Comparison of ENCODE assay signal across 26 mouse cellular contexts in the genomic region with DNA sequence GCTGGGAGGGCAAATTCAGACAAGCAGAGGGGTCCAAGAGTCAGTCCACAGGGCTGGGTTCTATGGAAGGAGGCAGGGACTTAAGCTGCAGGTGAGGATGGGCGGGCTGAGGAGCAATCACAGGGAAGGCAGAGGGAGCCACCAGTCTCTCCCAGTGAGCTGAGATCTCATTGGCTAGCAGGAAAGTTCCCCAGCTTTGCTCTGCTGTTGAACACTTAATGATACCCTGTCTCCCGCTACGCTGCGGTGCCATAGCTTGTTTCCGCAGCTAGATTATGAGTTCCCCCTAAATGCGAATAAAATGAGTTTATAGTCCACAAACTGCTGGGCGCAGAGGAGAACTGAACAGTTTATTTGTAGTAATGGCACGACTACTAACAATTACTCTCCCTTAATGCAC.
DNase-seq lines count a peak whose midpoint lies in the region; ATAC-seq and TF ChIP-seq lines count a peak whose summit lies in the region.
"Had no signal": no experiment of that assay in that cellular context is flagged by ENCODE, and none has a peak within 500 bp of the region (broad histone marks: within the 10 kb centered on the region; RNA-seq: fewer than 3 reads in every experiment).

No protein-coding gene starts in this region.

- H3K4me2 ChIP-seq in hindbrain, embryonic 15.5 days, result no peak overlapping the region
- H3K4me2 ChIP-seq in hindbrain, embryonic 12.5 days (replicated peaks), result no peak overlapping the region
- H3K4me2 ChIP-seq in midbrain, postnatal 0 days (ENCODE audit: low read depth, low read length, poor library complexity, severe bottlenecking), result no peak overlapping the region
- no peak overlapping the region for H3K4me2 ChIP-seq in midbrain, embryonic 13.5 days (replicated peaks)
- H3K4me2 ChIP-seq in neural tube, embryonic 14.5 days (ENCODE audit: low read depth, low read length), result no peak overlapping the region
- H3K4me2 ChIP-seq: forebrain, embryonic 13.5 days; heart, embryonic 12.5 days; heart, embryonic 15.5 days; intestine, embryonic 15.5 days had no signal

- DNase-seq in midbrain, postnatal 0 days (ENCODE audit: low spot score), result peak; percentile 41
- peak; percentile 51 for DNase-seq in brain, adult 2 months (ENCODE audit: low read depth, low spot score)
- DNase-seq in cerebellum, adult 8-10 months, result no peak
- no peak for DNase-seq in left cerebral cortex, adult 8-10 months (ENCODE audit: low spot score in 2 of 2)
- DNase-seq: adrenal gland, postnatal 10 days; adrenal gland, postnatal 36 days; B cell, adult 2 months; cerebellum, adult 11-12 months; cerebellum, adult 9-10 months; cerebellum, postnatal 14 days; gastrocnemius, postnatal 25 days; heart, adult 18-20 months; heart, postnatal 10 days; heart, postnatal 36 days had no signal

- H3K27me3 ChIP-seq in hindbrain, embryonic 15.5 days, result no peaks in the 10 kb centered on the region
- no peaks in the 10 kb centered on the region for H3K27me3 ChIP-seq in hindbrain, embryonic 12.5 days
- no peaks in the 10 kb centered on the region for H3K27me3 ChIP-seq in midbrain, postnatal 0 days (ENCODE audit: insufficient read depth, low read length)
- no peaks in the 10 kb centered on the region for H3K27me3 ChIP-seq in midbrain, embryonic 13.5 days
- no peaks in the 10 kb centered on the region for H3K27me3 ChIP-seq in neural tube, embryonic 14.5 days (ENCODE audit: control insufficient read depth, insufficient read depth, low read length)
- H3K27me3 ChIP-seq: CH12.LX; forebrain, embryonic 13.5 days; heart, embryonic 12.5 days; heart, embryonic 15.5 days; intestine, embryonic 15.5 days; Patski had no signal

- 72% methylated on average over 8 of the region's 8 CpGs for WGBS in hindbrain, embryonic 15.5 days
- WGBS in hindbrain, embryonic 12.5 days, result 85% methylated on average over 8 of the region's 8 CpGs
- 78% methylated on average over 8 of the region's 8 CpGs for WGBS in midbrain, postnatal 0 days
- 87% methylated on average over 8 of the region's 8 CpGs for WGBS in midbrain, embryonic 13.5 days
- 54% methylated on average over 8 of the region's 8 CpGs for WGBS in neural tube, embryonic 14.5 days

- H3K9me3 ChIP-seq in hindbrain, embryonic 15.5 days, result peaks cover 5% of the 10 kb centered on the region; the same call in 1 of the 2 replicates
- no peaks in the 10 kb centered on the region; the same call in 1 of the 2 replicates for H3K9me3 ChIP-seq in hindbrain, embryonic 12.5 days (replicated peaks)
- H3K9me3 ChIP-seq in midbrain, postnatal 0 days (ENCODE audit: low read length), result 0 out of 2 replicates have a peak, but pooled peaks cover 4% of the 10 kb centered on the region
- H3K9me3 ChIP-seq in midbrain, embryonic 13.5 days, result peaks cover 3% of the 10 kb centered on the region; the same call in 1 of the 2 replicates
- H3K9me3 ChIP-seq in neural tube, embryonic 14.5 days (ENCODE audit: control insufficient read depth, low read length), result no peaks in the 10 kb centered on the region
- H3K9me3 ChIP-seq: forebrain, embryonic 10.5 days; intestine, embryonic 15.5 days had no signal

- H3K9ac ChIP-seq in hindbrain, embryonic 15.5 days, result no peak overlapping the region
- no peak overlapping the region for H3K9ac ChIP-seq in hindbrain, embryonic 12.5 days
- no peak overlapping the region for H3K9ac ChIP-seq in midbrain, postnatal 0 days (replicated peaks; ENCODE audit: low read length, poor library complexity, severe bottlenecking)
- H3K9ac ChIP-seq in midbrain, embryonic 13.5 days (replicated peaks), result no peak overlapping the region
- no peak overlapping the region for H3K9ac ChIP-seq in neural tube, embryonic 14.5 days (replicated peaks; ENCODE audit: low read depth, low read length)
- H3K9ac ChIP-seq: forebrain, embryonic 13.5 days; heart, embryonic 12.5 days; heart, embryonic 15.5 days; intestine, embryonic 15.5 days had no signal

- peak overlapping the region; percentile 31; the same call in 1 of the 2 replicates for H3K27ac ChIP-seq in hindbrain, embryonic 15.5 days (replicated peaks)
- no peak overlapping the region for H3K27ac ChIP-seq in hindbrain, embryonic 12.5 days
- H3K27ac ChIP-seq in midbrain, postnatal 0 days (ENCODE audit: low read depth, low read length), result no peak overlapping the region
- no peak overlapping the region for H3K27ac ChIP-seq in midbrain, embryonic 13.5 days
- no peak overlapping the region for H3K27ac ChIP-seq in neural tube, embryonic 14.5 days (ENCODE audit: low read depth, low read length)
- H3K27ac ChIP-seq: forebrain, embryonic 10.5 days; forebrain, embryonic 13.5 days; heart, embryonic 15.5 days; hindbrain, embryonic 10.5 days; intestine, embryonic 15.5 days had no signal

- no peaks in the 10 kb centered on the region for H3K36me3 ChIP-seq in hindbrain, embryonic 15.5 days
- no peaks in the 10 kb centered on the region for H3K36me3 ChIP-seq in hindbrain, embryonic 12.5 days
- no peaks in the 10 kb centered on the region for H3K36me3 ChIP-seq in midbrain, postnatal 0 days (ENCODE audit: insufficient read depth, low read length)
- no peaks in the 10 kb centered on the region for H3K36me3 ChIP-seq in midbrain, embryonic 13.5 days
- no peaks in the 10 kb centered on the region for H3K36me3 ChIP-seq in neural tube, embryonic 14.5 days (ENCODE audit: control insufficient read depth, insufficient read depth, low read length)
- H3K36me3 ChIP-seq: forebrain, embryonic 10.5 days; heart, embryonic 12.5 days; heart, embryonic 15.5 days; hindbrain, embryonic 10.5 days; intestine, embryonic 15.5 days had no signal

- H3K4me1 ChIP-seq in hindbrain, embryonic 15.5 days (replicated peaks), result no peaks in the 10 kb centered on the region
- no peaks in the 10 kb centered on the region for H3K4me1 ChIP-seq in hindbrain, embryonic 12.5 days
- H3K4me1 ChIP-seq in midbrain, postnatal 0 days (ENCODE audit: insufficient read depth, low read length), result no peaks in the 10 kb centered on the region
- no peaks in the 10 kb centered on the region for H3K4me1 ChIP-seq in midbrain, embryonic 13.5 days (replicated peaks)
- H3K4me1 ChIP-seq in neural tube, embryonic 14.5 days (ENCODE audit: control insufficient read depth, insufficient read depth, low read length), result no peaks in the 10 kb centered on the region
- H3K4me1 ChIP-seq: forebrain, embryonic 10.5 days; forebrain, embryonic 13.5 days; hindbrain, embryonic 10.5 days had no signal

- TF ChIP-seq CTCF in midbrain, postnatal 0 days (IDR thresholded peaks at IDR 0.05), result no peak

- ATAC-seq in hindbrain, embryonic 15.5 days (ENCODE audit: low FRiP score, low read depth), result 0 out of 2 replicates have a peak, but pooled peaks have one; percentile 27
- no peak for ATAC-seq in hindbrain, embryonic 12.5 days (ENCODE audit: low FRiP score)
- no peak for ATAC-seq in midbrain, postnatal 0 days (ENCODE audit: low FRiP score)
- ATAC-seq in midbrain, embryonic 13.5 days, result no peak
- peak; percentile 49 for ATAC-seq in neural tube, embryonic 14.5 days (ENCODE audit: low read depth)
- ATAC-seq: forebrain, embryonic 13.5 days had no signal

- no peak overlapping the region for H3K4me3 ChIP-seq in hindbrain, embryonic 15.5 days
- no peak overlapping the region for H3K4me3 ChIP-seq in hindbrain, embryonic 12.5 days
- no peak overlapping the region for H3K4me3 ChIP-seq in midbrain, postnatal 0 days (ENCODE audit: low read depth, low read length)
- H3K4me3 ChIP-seq in midbrain, embryonic 13.5 days (replicated peaks), result no peak overlapping the region
- H3K4me3 ChIP-seq in neural tube, embryonic 14.5 days (ENCODE audit: low read depth, low read length), result no peak overlapping the region
- H3K4me3 ChIP-seq: forebrain, embryonic 10.5 days; forebrain, embryonic 13.5 days; heart, embryonic 12.5 days; heart, embryonic 15.5 days; hindbrain, embryonic 10.5 days; intestine, embryonic 15.5 days had no signal

Comparison
In these comparisons a context has a peak if more than half of its experiments do, and no peak if none do; other contexts are left out.
1. ATAC-seq: peak in hindbrain, embryonic 15.5 days (single experiment) and neural tube, embryonic 14.5 days (single experiment); none in hindbrain, embryonic 12.5 days (single experiment), midbrain, postnatal 0 days (single experiment) and midbrain, embryonic 13.5 days (single experiment).
2. DNase-seq: peak in midbrain, postnatal 0 days (single experiment) and brain, adult 2 months (single experiment); none in cerebellum, adult 8-10 months (single experiment) and left cerebral cortex, adult 8-10 months (0 of 2).